Mouse (Mus musculus) lung, embryonic 14.5 days (tissue): ENCODE measurements at regions not wholly inside any gene's neighbourhood (a gene's known extent, or its start where the extent isn't known, plus 50 kb on each side); places are given as distances from the start of the nearest gene placed in this dataset.

Experiments used
- ATAC-seq: fragments of 200-750 bp; cut with Nextera tagmentation; 2 replicates; pipeline ENCODE4 v1.8.0; 2017; ENCODE audit warnings: mild to moderate bottlenecking, moderate TSS enrichment, moderate library complexity; ENCODE audit not compliant: insufficient read depth
- DNase-seq: peaks from one replicate; pipeline ENCODE4 v3.0.0-alpha.2; 2015
- H3K27ac ChIP-seq: fragments of 300-500 bp; sonication (generic); 2 replicates; pipeline ENCODE4 v1.5.1; 2014; ENCODE audit warnings: low read depth, mild to moderate bottlenecking, moderate library complexity
- H3K27me3 ChIP-seq: fragments of 300-500 bp; sonication (generic); 2 replicates; pipeline ENCODE4 v1.6.1; 2014; ENCODE audit warnings: low read length, control low read depth; ENCODE audit not compliant: insufficient read depth
- H3K36me3 ChIP-seq: fragments of 300-500 bp; sonication (generic); 2 replicates; pipeline ENCODE4 v1.6.1; 2014; ENCODE audit warnings: control low read depth; ENCODE audit not compliant: insufficient read depth
- H3K4me1 ChIP-seq: fragments of 300-500 bp; sonication (generic); 2 replicates; pipeline ENCODE4 v1.6.1; 2014; ENCODE audit warnings: antibody characterized with exemption, control low read depth; ENCODE audit not compliant: insufficient read depth
- H3K4me2 ChIP-seq: fragments of 300-500 bp; sonication (generic); 2 replicates; pipeline ENCODE4 v1.6.1; 2014; ENCODE audit warnings: mild to moderate bottlenecking
- H3K4me3 ChIP-seq: fragments of 300-500 bp; sonication (generic); 2 replicates; pipeline ENCODE4 v1.5.1; 2014; ENCODE audit warnings: low read depth, low read length
- H3K9ac ChIP-seq: fragments of 300-500 bp; sonication (generic); 2 replicates; pipeline ENCODE4 v1.6.1; 2014
- H3K9me3 ChIP-seq: fragments of 300-500 bp; sonication (generic); 2 replicates; pipeline ENCODE4 v1.6.1; 2016; ENCODE audit warnings: low read depth, low read length, control low read depth
- CTCF ChIP-seq: IDR thresholded peaks from 2 replicates; pipeline ENCODE4 v1.5.1; 2016; ENCODE audit warnings: antibody characterized with exemption, low read depth
- WGBS: fragments of 180-500 bp; shearing (Covaris S2); extraction: QIAGEN DNeasy Blood & Tissue Kit; methylation state at CpG from one replicate; pipeline ENCODE4 v1.1.7; 2014; 5-methylcytosine and 5-hydroxymethylcytosine counted together

DNA sequence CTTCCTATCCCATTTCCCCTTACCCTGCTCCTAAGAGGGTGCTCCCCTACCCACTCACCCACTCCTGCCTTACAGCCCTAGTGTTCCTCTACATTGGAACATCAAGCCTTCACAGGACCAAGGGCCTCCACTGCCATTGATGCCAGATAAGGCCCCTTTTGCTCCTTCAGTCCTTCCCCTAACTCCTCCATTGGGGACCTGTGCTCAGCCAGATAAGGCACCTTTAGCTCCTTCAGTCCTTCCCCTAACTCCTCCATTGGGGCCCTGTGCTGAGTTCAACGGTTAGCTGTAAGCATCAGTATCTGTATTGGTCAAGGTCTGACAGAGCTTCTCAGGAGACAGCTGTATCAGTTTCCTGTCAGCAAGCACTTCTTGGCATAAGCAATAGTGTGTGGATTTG lies 896.2 kb downstream of the Tbl1xr1 start:
- H3K27ac ChIP-seq: no peak overlapping the region
- H3K4me3 ChIP-seq: no peak overlapping the region
- H3K4me2 ChIP-seq: no peak overlapping the region
- ATAC-seq: no peak
- H3K4me1 ChIP-seq: no peaks in the 10 kb centered on the region
- no peaks in the 10 kb centered on the region for H3K36me3 ChIP-seq
- 55% methylated on average over 1 of the region's 1 CpGs for WGBS
- no peaks in the 10 kb centered on the region for H3K9me3 ChIP-seq
- H3K27me3 ChIP-seq: no peaks in the 10 kb centered on the region
- DNase-seq: no peak
- no peak overlapping the region for H3K9ac ChIP-seq
- TF ChIP-seq CTCF: no peak

DNA sequence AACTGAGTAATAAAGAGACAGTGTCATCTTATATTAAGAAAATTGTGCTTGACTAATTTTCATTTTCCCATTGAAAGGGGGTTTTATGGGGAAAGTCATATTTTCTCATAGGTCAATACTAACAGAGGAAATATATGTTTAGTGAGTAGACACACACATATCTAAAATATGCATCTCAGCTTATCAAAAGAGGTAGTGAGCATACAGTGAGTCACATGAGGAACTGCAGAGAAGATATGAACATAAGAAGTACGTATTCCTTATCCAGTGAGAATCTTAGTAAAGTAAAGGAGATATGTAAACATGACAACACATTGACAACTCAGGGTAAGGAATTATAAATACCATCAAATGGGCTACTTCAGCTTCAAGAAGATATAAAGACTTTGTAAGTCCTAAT lies 900.3 kb downstream of the Tbl1xr1 start:
- Histone ChIP-seq H3K9me3 (no peaks in the 10 kb centered on the region), H3K4me2 (no peak overlapping the region), H3K4me1 (no peaks in the 10 kb centered on the region), H3K27ac (no peak overlapping the region), H3K27me3 (no peaks in the 10 kb centered on the region), H3K4me3 (no peak overlapping the region), H3K9ac (no peak overlapping the region), H3K36me3 (no peaks in the 10 kb centered on the region)
- DNase-seq (no peak), ATAC-seq (no peak)
- 55% methylated on average over 1 of the region's 1 CpGs for WGBS
- TF ChIP-seq CTCF: no peak

DNA sequence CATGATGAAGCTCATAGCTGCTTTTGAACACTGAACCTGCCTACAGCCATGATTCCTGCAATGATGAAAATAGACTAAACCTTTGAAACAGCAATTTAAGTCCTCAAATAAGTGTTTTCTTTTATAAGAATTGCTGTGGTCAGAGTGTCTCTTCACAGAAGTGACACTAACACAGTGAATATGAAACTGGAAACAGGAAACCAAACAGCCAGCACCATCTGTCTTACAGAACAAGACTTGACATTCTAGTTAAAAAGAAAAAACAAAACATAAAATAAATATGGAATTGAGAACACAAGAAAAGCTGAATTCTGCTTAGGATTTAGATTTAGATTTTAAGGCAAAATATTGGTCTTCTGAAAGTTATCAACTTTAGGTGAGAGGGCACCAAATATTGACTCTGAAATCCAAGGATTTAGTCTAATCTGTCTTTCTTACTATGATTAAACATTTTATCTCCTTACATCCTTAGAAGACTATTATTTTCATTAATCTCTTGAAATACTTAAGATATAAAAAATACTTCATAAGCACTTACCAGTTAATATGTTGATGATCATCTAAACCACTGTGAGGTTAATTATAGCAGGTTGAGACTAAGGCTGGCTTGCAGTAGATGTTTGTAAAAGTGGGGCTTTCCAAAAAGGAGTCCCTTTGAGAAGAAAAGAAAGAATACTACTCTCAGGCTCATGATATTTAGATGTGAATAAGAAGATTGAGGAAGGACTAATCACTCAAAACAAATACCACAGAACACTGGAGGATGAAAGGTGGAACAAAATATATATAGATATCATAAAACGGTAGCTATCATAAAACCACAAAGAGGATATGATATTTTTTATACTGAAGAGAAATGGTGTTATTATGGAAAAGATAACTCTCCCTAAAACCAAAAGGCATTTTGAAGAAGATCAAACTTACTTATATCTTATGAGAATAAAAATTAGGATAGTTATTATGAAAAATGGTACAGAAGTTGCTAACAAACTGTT lies 903.7 kb downstream of the Tbl1xr1 start:
- H3K4me3 ChIP-seq: no peak overlapping the region
- ATAC-seq (no peak), DNase-seq (no peak)
- H3K27me3 ChIP-seq: no peaks in the 10 kb centered on the region
- no peak for TF ChIP-seq CTCF
- WGBS: 87% methylated on average over 1 of the region's 1 CpGs
- no peaks in the 10 kb centered on the region for H3K9me3 ChIP-seq
- H3K4me1 ChIP-seq: no peaks in the 10 kb centered on the region
- no peak overlapping the region for H3K4me2 ChIP-seq
- H3K36me3 ChIP-seq: no peaks in the 10 kb centered on the region
- no peak overlapping the region for H3K9ac ChIP-seq
- no peak overlapping the region for H3K27ac ChIP-seq

DNA sequence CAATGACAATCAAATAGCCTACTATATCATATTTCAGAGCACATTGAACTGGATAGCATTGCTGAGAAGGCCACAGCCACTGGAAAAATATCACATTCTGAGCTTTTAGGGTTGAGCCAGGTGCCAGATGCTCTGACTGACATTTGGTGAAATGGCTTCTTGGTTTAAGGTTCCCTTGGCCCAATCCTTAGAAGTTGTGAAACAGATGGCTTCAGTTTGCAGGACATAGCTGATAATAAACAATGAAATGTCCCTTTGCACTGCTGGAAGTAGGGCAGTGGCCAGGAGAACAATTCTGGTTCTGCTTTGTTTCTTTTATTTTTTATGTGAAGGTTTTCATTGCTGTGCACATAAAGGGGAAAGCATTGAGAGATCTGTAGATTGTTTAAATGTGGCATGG lies 906.0 kb downstream of the Tbl1xr1 start:
- Histone ChIP-seq H3K27ac (no peak overlapping the region), H3K4me1 (no peaks in the 10 kb centered on the region), H3K4me3 (no peak overlapping the region), H3K4me2 (no peak overlapping the region), H3K27me3 (no peaks in the 10 kb centered on the region), H3K36me3 (no peaks in the 10 kb centered on the region), H3K9ac (no peak overlapping the region), H3K9me3 (no peaks in the 10 kb centered on the region)
- TF ChIP-seq CTCF: no peak
- ATAC-seq: no peak
- DNase-seq: no peak

DNA sequence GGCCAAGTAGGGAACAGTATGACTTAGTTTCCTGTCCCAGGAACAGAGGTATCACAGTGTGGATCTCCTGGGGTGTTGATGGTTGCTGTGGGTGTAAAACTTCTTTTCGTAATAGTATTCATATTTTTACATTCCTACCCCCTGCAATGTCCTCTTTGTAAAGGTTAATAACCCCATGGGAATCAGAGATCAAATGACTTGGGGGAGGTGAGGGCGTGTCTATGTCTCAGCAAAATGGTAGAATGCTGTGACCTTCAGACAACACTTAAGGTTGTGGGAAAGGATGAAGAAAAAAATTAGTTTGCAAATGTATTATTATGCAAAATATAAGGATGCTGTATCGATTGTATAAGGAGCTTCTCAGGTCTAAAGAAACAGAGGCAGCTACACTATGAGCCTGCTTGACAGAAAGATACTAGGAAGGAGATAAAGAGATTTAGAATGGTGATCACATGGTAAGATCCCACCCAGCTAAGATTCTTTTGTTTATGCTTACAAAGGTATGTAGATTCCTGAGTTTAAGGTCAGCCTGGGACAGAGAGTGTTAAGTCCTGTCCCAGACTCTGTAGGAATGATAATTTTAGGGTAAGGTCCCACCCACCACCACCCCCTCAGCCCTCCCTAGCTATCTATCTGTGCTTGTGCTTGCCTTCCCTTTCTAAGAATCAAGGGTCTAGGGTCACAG lies 913.8 kb downstream of the Tbl1xr1 start:
- ATAC-seq (no peak), DNase-seq (no peak)
- no peaks in the 10 kb centered on the region for H3K27me3 ChIP-seq
- no peaks in the 10 kb centered on the region for H3K36me3 ChIP-seq
- H3K4me3 ChIP-seq: no peak overlapping the region
- H3K9me3 ChIP-seq: no peaks in the 10 kb centered on the region
- no peaks in the 10 kb centered on the region for H3K4me1 ChIP-seq
- no peak overlapping the region for H3K27ac ChIP-seq
- WGBS: 76% methylated on average over 3 of the region's 3 CpGs
- H3K9ac ChIP-seq: no peak overlapping the region
- TF ChIP-seq CTCF: no peak
- no peak overlapping the region for H3K4me2 ChIP-seq

DNA sequence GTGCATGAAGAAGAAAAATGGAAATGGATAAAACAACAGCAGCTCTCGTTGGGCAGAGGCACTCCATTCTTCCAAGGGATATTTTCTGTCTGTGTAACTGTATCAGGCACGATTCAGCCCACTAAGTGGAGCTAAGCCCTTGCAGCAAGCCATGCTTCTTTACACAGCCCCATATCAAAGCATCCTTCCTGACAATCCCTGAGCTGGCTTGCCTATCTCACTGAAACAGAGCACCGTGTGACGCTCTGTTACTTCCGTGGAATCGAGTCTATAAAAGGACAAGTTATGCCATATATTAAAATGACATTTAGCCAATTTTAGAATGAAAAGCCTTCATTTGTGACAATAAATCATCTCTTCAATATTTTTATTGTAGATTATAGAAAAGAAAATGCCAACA lies 918.8 kb downstream of the Tbl1xr1 start:
- Histone ChIP-seq H3K27me3 (no peaks in the 10 kb centered on the region), H3K9me3 (no peaks in the 10 kb centered on the region), H3K4me3 (no peak overlapping the region), H3K27ac (no peak overlapping the region), H3K4me1 (no peaks in the 10 kb centered on the region), H3K36me3 (no peaks in the 10 kb centered on the region), H3K9ac (no peak overlapping the region), H3K4me2 (no peak overlapping the region)
- DNase-seq (no peak), ATAC-seq (no peak)
- 79% methylated on average over 6 of the region's 6 CpGs for WGBS
- TF ChIP-seq CTCF: no peak

DNA sequence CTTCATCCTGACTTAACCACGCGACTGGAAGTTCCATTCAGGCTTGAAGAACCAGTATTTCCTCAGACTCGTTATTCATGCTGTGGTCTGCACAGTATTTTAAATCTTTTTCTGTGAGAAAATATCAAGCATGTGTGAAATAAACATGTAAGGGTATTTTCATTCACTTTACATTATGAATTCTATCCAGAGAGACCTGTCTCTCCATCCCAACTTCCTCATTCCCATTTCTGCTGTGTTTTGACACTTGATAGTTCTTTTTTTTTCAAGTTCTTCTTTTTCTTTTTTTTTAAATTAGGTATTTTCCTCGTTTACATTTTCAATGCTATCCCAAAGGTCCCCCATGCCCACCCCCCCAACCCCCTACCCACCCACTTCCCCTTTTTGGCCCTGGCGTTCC lies 919.4 kb downstream of the Tbl1xr1 start:
- H3K9me3 ChIP-seq: no peaks in the 10 kb centered on the region
- H3K4me3 ChIP-seq: no peak overlapping the region
- no peak for TF ChIP-seq CTCF
- no peak overlapping the region for H3K9ac ChIP-seq
- H3K27ac ChIP-seq: no peak overlapping the region
- H3K4me2 ChIP-seq: no peak overlapping the region
- H3K4me1 ChIP-seq: no peaks in the 10 kb centered on the region
- DNase-seq (no peak), ATAC-seq (no peak)
- 64% methylated on average over 5 of the region's 5 CpGs for WGBS
- H3K36me3 ChIP-seq: no peaks in the 10 kb centered on the region
- H3K27me3 ChIP-seq: no peaks in the 10 kb centered on the region
